Mouse (Mus musculus) megakaryocyte, embryonic 14.5 days (primary cell): ENCODE measurements around the gene Obsl1. TPM values are rescaled to one million over a fixed set of nuclear protein-coding genes. Genes with fewer than 3 reads are reported as not detected.

Experiments
- H3K27me3 ChIP-seq: replicated peaks from 2 replicates; pipeline ENCODE3; 2012; ENCODE audit warnings: inconsistent platforms
- H3K36me3 ChIP-seq: replicated peaks from 2 replicates; pipeline ENCODE3; 2012; ENCODE audit warnings: low read length, inconsistent platforms, mixed read lengths
- H3K4me1 ChIP-seq: 2 replicates; pipeline ENCODE4 v1.6.1; 2012; ENCODE audit warnings: inconsistent platforms
- H3K4me3 ChIP-seq: replicated peaks from 2 replicates; pipeline ENCODE3; 2012; ENCODE audit warnings: moderate library complexity, mild to moderate bottlenecking, inconsistent platforms
- H3K9me3 ChIP-seq: 2 replicates; pipeline ENCODE4 v1.6.1; 2012; ENCODE audit warnings: inconsistent platforms
- FLI1 ChIP-seq: IDR thresholded peaks from 2 replicates; pipeline ENCODE4 v1.6.1; 2012; ENCODE audit warnings: low read length, inconsistent platforms, mixed read lengths
- GATA1 ChIP-seq: IDR thresholded peaks from 3 replicates; pipeline ENCODE4 v1.6.1; 2012; ENCODE audit warnings: mixed read lengths, low read length, inconsistent platforms, borderline replicate concordance
- polyA plus RNA-seq: library from polyadenylated mRNA; stranded (reverse); fragments of >175 nt; gene quantifications from 2 replicates; pipeline ENCODE4 v1.2.3, GENCODE M21; 2012; ENCODE audit warnings: low replicate concordance; ENCODE audit not compliant: insufficient read depth

Obsl1 gene
- polyA plus RNA-seq, 1 experiment = 8.6 TPM

- TF ChIP-seq FLI1 (no peak), GATA1 (no peak)
- Histone ChIP-seq H3K36me3 (no peaks in the 10 kb centered on the region), H3K27me3 (peaks cover 99% of the 10 kb centered on the region), H3K4me1 (peaks cover 18% of the 10 kb centered on the region), H3K9me3 (peaks cover 3% of the 10 kb centered on the region; the same call in 1 of the 2 replicates), H3K4me3 (peak overlapping the region; percentile 89)
Measured at GRCm38 (mm10) chr1:75487405-75488161, 18.7 kb downstream of the Obsl1 start.

DNA sequence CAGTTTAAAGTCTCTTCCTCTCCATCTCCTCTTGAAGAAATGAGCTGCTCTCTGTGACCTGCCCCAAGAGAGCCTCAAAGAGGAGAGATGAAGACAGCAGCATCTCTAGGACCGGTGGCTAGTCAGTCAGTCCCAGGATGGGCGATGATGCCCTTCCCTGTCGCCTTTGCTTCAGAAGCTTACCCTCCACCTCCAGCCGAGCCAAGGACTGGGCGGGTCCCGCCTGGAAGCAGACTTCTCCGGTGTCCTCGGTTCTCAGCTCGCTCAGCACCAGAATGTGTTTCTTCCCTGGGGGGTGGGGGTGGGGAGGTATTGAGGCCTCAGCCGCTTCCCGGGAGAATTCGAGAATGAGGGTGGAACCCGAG is 19.2 kb downstream of the Obsl1 start:
- peaks cover 7% of the 10 kb centered on the region; the same call in 1 of the 2 replicates for H3K9me3 ChIP-seq
- TF ChIP-seq GATA1 (no peak), FLI1 (no peak)
- H3K4me3 ChIP-seq = peak overlapping the region; percentile 89
- H3K36me3 ChIP-seq = no peaks in the 10 kb centered on the region
- H3K4me1 ChIP-seq = peaks cover 20% of the 10 kb centered on the region
- peaks cover 99% of the 10 kb centered on the region for H3K27me3 ChIP-seq

- H3K4me3 ChIP-seq = peak overlapping the region; percentile 89
- H3K27me3 ChIP-seq = peaks cover 99% of the 10 kb centered on the region
Measured at GRCm38 (mm10) chr1:75486561-75486960, 19.7 kb downstream of the Obsl1 start.

DNA sequence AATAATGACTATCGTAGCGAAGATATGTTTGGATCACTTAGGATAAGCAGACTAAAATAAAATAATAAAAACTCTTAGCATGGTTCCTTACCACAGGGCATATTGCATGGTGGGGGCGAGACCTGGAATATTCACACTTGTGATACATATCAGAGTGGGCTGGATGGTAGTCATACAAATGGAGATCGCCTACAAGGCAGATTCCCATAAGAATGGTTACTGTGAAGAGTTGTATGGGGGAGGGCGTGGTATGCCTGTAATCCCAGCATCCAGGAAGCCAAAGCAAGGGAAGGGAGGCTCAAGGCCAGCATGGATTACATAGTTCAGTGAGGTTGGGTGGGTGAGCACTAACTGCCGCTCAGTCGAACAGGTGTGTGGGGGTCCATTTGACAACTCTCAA is 25.5 kb downstream of the Obsl1 start:
- peaks cover 97% of the 10 kb centered on the region for H3K27me3 ChIP-seq
- H3K9me3 ChIP-seq = peaks cover 7% of the 10 kb centered on the region; the same call in 1 of the 2 replicates
- peaks cover 10% of the 10 kb centered on the region for H3K36me3 ChIP-seq
- H3K4me1 ChIP-seq = peaks cover 35% of the 10 kb centered on the region
- H3K4me3 ChIP-seq = no peak overlapping the region
- no peak for TF ChIP-seq FLI1
- no peak for TF ChIP-seq GATA1

More at GRCm38 (mm10) chr1:75486561-75486960, 19.7 kb downstream of the Obsl1 start:
- Histone ChIP-seq H3K36me3 (no peaks in the 10 kb centered on the region), H3K9me3 (peaks cover 7% of the 10 kb centered on the region; the same call in 1 of the 2 replicates), H3K4me1 (peaks cover 20% of the 10 kb centered on the region)
- TF ChIP-seq FLI1 = no peak

DNA sequence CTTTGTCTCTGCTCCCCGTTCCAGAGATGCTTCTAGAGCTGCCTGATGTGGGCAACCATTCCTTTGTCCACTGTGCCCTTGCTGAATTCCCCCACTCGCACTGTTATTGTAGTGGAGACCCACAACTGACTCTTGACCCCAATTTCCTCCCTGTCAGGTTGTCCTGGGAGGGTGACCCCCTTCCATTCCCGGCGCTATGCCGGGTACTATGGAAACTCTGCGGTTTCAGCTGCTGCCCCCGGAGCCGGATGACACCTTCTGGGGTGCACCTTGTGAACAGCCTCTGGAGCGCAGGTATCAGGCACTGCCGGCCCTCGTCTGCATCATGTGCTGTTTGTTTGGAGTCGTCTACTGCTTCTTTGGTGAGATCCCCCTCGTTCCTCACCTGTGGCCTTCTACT is 26.2 kb downstream of the Obsl1 start:
- H3K9me3 ChIP-seq = peaks cover 7% of the 10 kb centered on the region; the same call in 1 of the 2 replicates
- peak overlapping the region; percentile 93 for H3K4me3 ChIP-seq
- TF ChIP-seq GATA1 (no peak), FLI1 (no peak)
- H3K4me1 ChIP-seq = peaks cover 35% of the 10 kb centered on the region
- H3K36me3 ChIP-seq = peaks cover 17% of the 10 kb centered on the region
- H3K27me3 ChIP-seq = peaks cover 97% of the 10 kb centered on the region

DNA sequence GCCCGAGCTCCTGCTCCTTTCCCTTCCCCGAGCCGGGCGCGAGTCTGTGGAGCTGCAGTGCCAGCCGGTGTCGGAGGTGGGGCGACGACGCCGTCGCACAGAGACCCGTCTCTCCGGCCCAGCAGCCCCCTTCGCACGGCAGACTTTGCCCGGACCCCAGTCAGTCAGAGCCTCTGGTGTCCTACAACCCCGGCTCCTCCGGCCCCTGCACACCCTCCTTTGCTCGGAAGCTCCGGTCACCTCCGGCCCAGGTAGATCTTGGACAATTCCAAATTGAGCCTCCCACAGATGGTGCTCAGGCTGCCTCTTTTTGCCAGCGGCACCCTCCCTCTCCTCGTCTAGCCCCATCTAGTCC is 26.6 kb downstream of the Obsl1 start:
- Histone ChIP-seq H3K9me3 (peaks cover 7% of the 10 kb centered on the region; the same call in 1 of the 2 replicates), H3K4me1 (peaks cover 35% of the 10 kb centered on the region), H3K36me3 (peaks cover 22% of the 10 kb centered on the region), H3K27me3 (peaks cover 97% of the 10 kb centered on the region), H3K4me3 (peak overlapping the region; percentile 93)
- TF ChIP-seq FLI1 = no peak
- no peak for TF ChIP-seq GATA1

DNA sequence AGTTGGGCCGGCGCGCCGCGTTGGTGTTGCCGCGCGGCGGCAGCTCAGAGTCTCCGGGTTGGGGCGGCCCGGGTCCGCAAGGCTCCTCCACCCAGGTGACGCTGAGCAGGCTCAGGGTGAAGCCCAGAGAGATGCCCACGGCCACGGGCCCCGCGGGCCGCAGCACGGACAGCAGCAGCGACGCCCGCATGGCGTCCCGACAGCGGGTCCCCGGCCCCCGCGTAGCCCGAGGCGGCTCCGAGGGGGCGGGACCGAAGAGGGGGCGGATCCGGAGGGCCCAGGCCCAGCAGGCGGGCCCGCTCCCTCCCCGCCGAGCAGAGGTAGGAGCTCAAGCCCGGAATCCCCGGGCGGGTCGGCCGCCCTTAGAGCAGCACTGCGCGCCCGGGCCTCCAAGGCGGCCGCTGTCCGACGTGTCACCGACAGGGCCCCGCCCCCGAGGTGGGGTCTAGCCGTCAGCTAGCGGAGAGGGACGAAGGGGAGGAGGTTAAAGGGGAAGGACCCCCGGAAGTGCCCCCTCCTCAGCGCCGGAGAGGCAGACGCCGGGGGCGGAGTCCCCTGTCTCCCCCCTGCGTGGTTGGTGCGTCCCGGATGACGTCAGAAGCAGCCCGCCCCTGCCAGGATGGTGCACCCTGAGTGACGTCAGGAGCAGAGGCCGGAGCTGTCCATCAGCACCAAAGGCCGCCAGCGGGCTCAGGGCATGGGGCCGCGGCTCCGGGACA is 27.2 kb downstream of the Obsl1 start, which contains the start of the genes Chpf and Tmem198:
Gene Chpf, minus strand, starts transcription at position 392 of the 719 bp plus-strand sequence.
Gene Tmem198, plus strand, starts transcription at position 617 of the 719 bp plus-strand sequence.
- TF ChIP-seq GATA1 (no peak), FLI1 (no peak)
- Histone ChIP-seq H3K4me3 (peak within 1 kb of the TSS; percentile 93), H3K4me1 (peaks cover 35% of the 10 kb centered on the region), H3K9me3 (peaks cover 7% of the 10 kb centered on the region; the same call in 1 of the 2 replicates), H3K36me3 (peaks cover 25% of the 10 kb centered on the region), H3K27me3 (peaks cover 97% of the 10 kb centered on the region)

- TF ChIP-seq GATA1 (no peak), FLI1 (no peak)
- Histone ChIP-seq H3K4me3 (peak overlapping the region; percentile 93), H3K4me1 (peaks cover 35% of the 10 kb centered on the region), H3K9me3 (peaks cover 7% of the 10 kb centered on the region; the same call in 1 of the 2 replicates), H3K36me3 (peaks cover 27% of the 10 kb centered on the region), H3K27me3 (peaks cover 97% of the 10 kb centered on the region)
Measured at GRCm38 (mm10) chr1:75478497-75478896, 27.8 kb downstream of the Obsl1 start.

DNA sequence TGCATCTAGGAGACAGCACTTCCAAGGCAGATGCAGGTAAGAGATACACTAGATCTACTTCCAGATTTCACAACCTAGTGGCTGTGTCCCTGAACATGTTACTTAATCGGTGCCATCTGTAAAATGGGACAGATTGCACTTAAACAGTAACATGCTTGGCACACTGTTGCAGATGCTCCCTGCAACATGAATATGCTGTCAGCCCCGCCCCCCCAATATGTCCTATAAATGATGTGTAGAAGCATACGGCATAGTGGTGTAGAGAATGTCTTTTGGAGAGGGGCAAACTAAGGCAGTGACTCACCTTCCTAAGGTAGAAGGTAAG is 28.3 kb downstream of the Obsl1 start:
- peaks cover 27% of the 10 kb centered on the region for H3K36me3 ChIP-seq
- H3K27me3 ChIP-seq = peaks cover 97% of the 10 kb centered on the region
- H3K4me3 ChIP-seq = peak overlapping the region; percentile 93
- peaks cover 35% of the 10 kb centered on the region for H3K4me1 ChIP-seq
- peaks cover 7% of the 10 kb centered on the region; the same call in 1 of the 2 replicates for H3K9me3 ChIP-seq
- TF ChIP-seq GATA1 = no peak
- no peak for TF ChIP-seq FLI1

- peaks cover 97% of the 10 kb centered on the region for H3K27me3 ChIP-seq
- no peak for TF ChIP-seq GATA1
- no peak for TF ChIP-seq FLI1
Measured at GRCm38 (mm10) chr1:75477264-75477965, 28.8 kb downstream of the Obsl1 start.

More at GRCm38 (mm10) chr1:75477264-75477965, 28.8 kb downstream of the Obsl1 start:
- Histone ChIP-seq H3K9me3 (peaks cover 2% of the 10 kb centered on the region; the same call in 1 of the 2 replicates), H3K36me3 (peaks cover 27% of the 10 kb centered on the region), H3K4me3 (peak overlapping the region; percentile 93), H3K4me1 (peaks cover 33% of the 10 kb centered on the region)
